In the genomic region with DNA sequence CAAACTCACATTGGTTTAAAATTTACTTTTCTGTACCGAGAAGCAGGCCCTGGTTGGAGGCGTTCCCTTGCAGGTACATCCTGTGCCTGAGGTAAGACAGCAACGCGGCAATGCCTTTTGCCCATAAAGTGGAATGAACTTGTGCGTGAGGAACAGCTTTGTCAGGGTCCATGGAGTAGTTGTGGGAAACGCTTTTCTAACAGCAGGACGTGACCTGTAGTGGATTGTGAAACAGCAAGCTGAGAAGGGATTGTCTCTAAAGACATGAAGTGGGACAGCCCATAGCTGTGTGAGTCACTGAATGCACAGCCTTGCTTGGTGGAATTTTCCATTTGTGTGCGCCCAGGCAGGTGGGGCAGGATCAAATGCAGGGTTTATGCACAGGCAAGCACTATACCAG, we compare ENCODE assay signal across 12 mouse cellular contexts. TPM values are rescaled to one million over a fixed set of nuclear protein-coding genes. Genes with fewer than 3 reads are reported as not detected.
DNase-seq lines count a peak whose midpoint lies in the region; ATAC-seq and TF ChIP-seq lines count a peak whose summit lies in the region.
"Had no signal": no experiment of that assay in that cellular context is flagged by ENCODE, and none has a peak within 500 bp of the region (broad histone marks: within the 10 kb centered on the region; RNA-seq: fewer than 3 reads in every experiment).

No protein-coding gene starts in this region.

- no peaks in the 10 kb centered on the region for H3K9me3 ChIP-seq in intestine, postnatal 0 days (ENCODE audit: control insufficient read depth)
- no peaks in the 10 kb centered on the region for H3K9me3 ChIP-seq in liver, embryonic 12.5 days (replicated peaks)
- no peaks in the 10 kb centered on the region for H3K9me3 ChIP-seq in midbrain, embryonic 15.5 days
- H3K9me3 ChIP-seq: forebrain, embryonic 13.5 days; limb, embryonic 12.5 days had no signal

- no peak overlapping the region for H3K27ac ChIP-seq in intestine, postnatal 0 days (ENCODE audit: low read depth, low read length)
- H3K27ac ChIP-seq in liver, embryonic 12.5 days, result peak overlapping the region; percentile 68
- H3K27ac ChIP-seq in midbrain, embryonic 15.5 days, result no peak overlapping the region
- H3K27ac ChIP-seq: forebrain, embryonic 13.5 days; heart, adult 2 months; limb, embryonic 12.5 days had no signal

- ATAC-seq in intestine, postnatal 0 days, result peak; percentile 75
- ATAC-seq in liver, embryonic 12.5 days, result peak; percentile 64
- no peak for ATAC-seq in activated CD4-positive, CD25-positive, alpha-beta regulatory T cell, adult 4 months
- no peak for ATAC-seq in midbrain, embryonic 15.5 days (replicated peaks)
- ATAC-seq: forebrain, embryonic 13.5 days had no signal

- H3K27me3 ChIP-seq in intestine, postnatal 0 days (replicated peaks; ENCODE audit: control insufficient read depth, insufficient read depth, low read length), result no peaks in the 10 kb centered on the region
- H3K27me3 ChIP-seq in liver, embryonic 12.5 days (replicated peaks), result no peaks in the 10 kb centered on the region
- H3K27me3 ChIP-seq in midbrain, embryonic 15.5 days (replicated peaks), result no peaks in the 10 kb centered on the region
- H3K27me3 ChIP-seq: forebrain, embryonic 13.5 days; limb, embryonic 12.5 days had no signal

- WGBS in intestine, postnatal 0 days, result 41% methylated on average over 8 of the region's 8 CpGs
- WGBS in liver, embryonic 12.5 days (ENCODE audit: insufficient replicate concordance), result 73% methylated on average over 8 of the region's 8 CpGs
- 77% methylated on average over 8 of the region's 8 CpGs for WGBS in midbrain, embryonic 15.5 days

- TF ChIP-seq CTCF in intestine, postnatal 0 days (IDR thresholded peaks at IDR 0.05; ENCODE audit: low read depth), result no peak

- DNase-seq in 416B (ENCODE audit: low read depth) (peak; percentile 62), NIH3T3 (ENCODE audit: low read depth) (peak; percentile 82)
- DNase-seq in layer of hippocampus, postnatal 36 days, result no peak
- DNase-seq in cerebellum, postnatal 14 days, result no peak
- DNase-seq: cerebellum, adult 18-20 months; heart, adult 2 months had no signal

- no peak overlapping the region for H3K4me3 ChIP-seq in intestine, postnatal 0 days (ENCODE audit: low read depth, low read length)
- H3K4me3 ChIP-seq in liver, embryonic 12.5 days, result no peak overlapping the region
- H3K4me3 ChIP-seq in midbrain, embryonic 15.5 days, result no peak overlapping the region
- H3K4me3 ChIP-seq: forebrain, embryonic 13.5 days; heart, adult 2 months; limb, embryonic 12.5 days had no signal

- no peaks in the 10 kb centered on the region for H3K4me1 ChIP-seq in intestine, postnatal 0 days (replicated peaks; ENCODE audit: control insufficient read depth, insufficient read depth, low read length)
- no peaks in the 10 kb centered on the region for H3K4me1 ChIP-seq in liver, embryonic 12.5 days
- no peaks in the 10 kb centered on the region for H3K4me1 ChIP-seq in midbrain, embryonic 15.5 days
- H3K4me1 ChIP-seq: forebrain, embryonic 13.5 days; limb, embryonic 12.5 days had no signal

- no peak overlapping the region for H3K9ac ChIP-seq in intestine, postnatal 0 days (ENCODE audit: low read depth, low read length)
- H3K9ac ChIP-seq in liver, embryonic 12.5 days, result no peak overlapping the region
- no peak overlapping the region for H3K9ac ChIP-seq in midbrain, embryonic 15.5 days
- H3K9ac ChIP-seq: forebrain, embryonic 13.5 days; limb, embryonic 12.5 days had no signal

- no peak overlapping the region for H3K4me2 ChIP-seq in intestine, postnatal 0 days (replicated peaks; ENCODE audit: low read depth)
- H3K4me2 ChIP-seq in liver, embryonic 12.5 days, result 0 out of 2 replicates have a peak overlapping the region, but pooled peaks have one; percentile 1
- H3K4me2 ChIP-seq in midbrain, embryonic 15.5 days, result no peak overlapping the region
- H3K4me2 ChIP-seq: forebrain, embryonic 13.5 days; limb, embryonic 12.5 days had no signal

- H3K36me3 ChIP-seq in intestine, postnatal 0 days (ENCODE audit: control insufficient read depth, insufficient read depth), result no peaks in the 10 kb centered on the region
- no peaks in the 10 kb centered on the region for H3K36me3 ChIP-seq in liver, embryonic 12.5 days
- no peaks in the 10 kb centered on the region for H3K36me3 ChIP-seq in midbrain, embryonic 15.5 days (replicated peaks)
- H3K36me3 ChIP-seq: limb, embryonic 12.5 days had no signal

RNA-seq across cellular contexts. Expression of gene Psat1, which starts 5.7 kb away (rescaled TPM):
- 13.0 and 15.3 TPM in 2 replicates for polyA plus RNA-seq in intestine, postnatal 0 days (2015; fragmentation: Nextera tagmentation; extraction: Ambion mirVana)
- polyA plus RNA-seq in liver, embryonic 12.5 days (2016; fragmentation: Nextera tagmentation; extraction: Ambion mirVana), result 181 and 191 TPM in 2 replicates
- 10 to 100 TPM; 59.0 to 61.6 TPM for polyA plus RNA-seq in activated CD4-positive, CD25-positive, alpha-beta regulatory T cell, adult 4 months (2017; shearing (Covaris generic))
- 81.5 and 95.9 TPM in 2 replicates for polyA plus RNA-seq in midbrain, embryonic 15.5 days (2015; fragmentation: Nextera tagmentation; extraction: Ambion mirVana)
- 100 to 1,000 TPM; 105 to 110 TPM for total RNA-seq in layer of hippocampus, postnatal 36 days (2021)

RNA-seq across cellular contexts. Expression of gene Cep78, which starts 43.4 kb away (rescaled TPM):
- polyA plus RNA-seq in intestine, postnatal 0 days (2015; fragmentation: Nextera tagmentation; extraction: Ambion mirVana), result 3.8 and 4.3 TPM in 2 replicates
- 17.6 and 18.3 TPM in 2 replicates for polyA plus RNA-seq in liver, embryonic 12.5 days (2016; fragmentation: Nextera tagmentation; extraction: Ambion mirVana)
- 1 to 10 TPM; 2.2 to 3.0 TPM for polyA plus RNA-seq in activated CD4-positive, CD25-positive, alpha-beta regulatory T cell, adult 4 months (2017; shearing (Covaris generic))
- polyA plus RNA-seq in midbrain, embryonic 15.5 days (2015; fragmentation: Nextera tagmentation; extraction: Ambion mirVana), result 31.1 and 33.6 TPM in 2 replicates
- total RNA-seq in layer of hippocampus, postnatal 36 days (2021), result 10 to 100 TPM; 11.1 to 12.5 TPM

Comparison
In these comparisons a context has a peak if more than half of its experiments do, and no peak if none do; other contexts are left out.
1. DNase-seq: peak in 416B (single experiment) and NIH3T3 (single experiment); none in layer of hippocampus, postnatal 36 days (0 of 2) and cerebellum, postnatal 14 days (0 of 2).
2. ATAC-seq: peak in intestine, postnatal 0 days (single experiment) and liver, embryonic 12.5 days (single experiment); none in activated CD4-positive, CD25-positive, alpha-beta regulatory T cell, adult 4 months (single experiment) and midbrain, embryonic 15.5 days (single experiment).